ENCODE assay signal across 8 mouse cellular contexts in genomic region chr2:153607870-153608515, GRCm38 (mm10). TPM values are rescaled to one million over a fixed set of nuclear protein-coding genes. Genes with fewer than 3 reads are reported as not detected.
DNase-seq lines count a peak whose midpoint lies in the region; ATAC-seq and TF ChIP-seq lines count a peak whose summit lies in the region.

No protein-coding gene starts in this region.

- H3K9me3 ChIP-seq in hindbrain, embryonic 10.5 days, result no peaks in the 10 kb centered on the region
- H3K9me3 ChIP-seq in hindbrain, embryonic 11.5 days (ENCODE audit: control insufficient read depth, low read length), result no peaks in the 10 kb centered on the region
- H3K9me3 ChIP-seq in MEL (replicated peaks; ENCODE audit: insufficient read depth, low read length), result no peaks in the 10 kb centered on the region

- WGBS in hindbrain, embryonic 10.5 days, result 88% methylated on average over 13 of the region's 13 CpGs
- WGBS in hindbrain, embryonic 11.5 days, result 87% methylated on average over 13 of the region's 13 CpGs

- no peak overlapping the region for H3K9ac ChIP-seq in hindbrain, embryonic 11.5 days (ENCODE audit: low read depth, low read length)
- peak overlapping the region; percentile 64 for H3K9ac ChIP-seq in MEL (ENCODE audit: control insufficient read depth, low read depth, low read length, poor library complexity, severe bottlenecking)

- H3K79me2 ChIP-seq in MEL (ENCODE audit: control insufficient read depth, insufficient read depth, low read length, poor library complexity), result no peaks in the 10 kb centered on the region

- H3K27me3 ChIP-seq in hindbrain, embryonic 10.5 days (ENCODE audit: insufficient read depth, poor library complexity, severe bottlenecking), result no peaks in the 10 kb centered on the region
- no peaks in the 10 kb centered on the region for H3K27me3 ChIP-seq in hindbrain, embryonic 11.5 days (ENCODE audit: control insufficient read depth, insufficient read depth, low read length)
- no peaks in the 10 kb centered on the region for H3K27me3 ChIP-seq in MEL (ENCODE audit: control insufficient read depth in 1 of 2, insufficient read depth in 2 of 2, low read length in 2 of 2)

- peak; percentile 88 to 93 for TF ChIP-seq EP300 in MEL (IDR thresholded peaks at IDR 0.05; ENCODE audit: low read depth in 1 of 2, low read length in 2 of 2)

- no peak overlapping the region for H3K4me3 ChIP-seq in hindbrain, embryonic 10.5 days
- no peak overlapping the region for H3K4me3 ChIP-seq in hindbrain, embryonic 11.5 days (ENCODE audit: low read depth, low read length)
- H3K4me3 ChIP-seq in MEL (ENCODE audit: control insufficient read depth in 1 of 2, insufficient read depth in 1 of 2, low read depth in 2 of 2, low read length in 2 of 2), result peak overlapping the region; percentile 21 to 33; a peak in 3 of 4 replicates

- intact Hi-C loops in heart, postnatal 14 days (cut with DNase I), result no loop called here

- H3K36me3 ChIP-seq in hindbrain, embryonic 10.5 days, result no peaks in the 10 kb centered on the region
- no peaks in the 10 kb centered on the region for H3K36me3 ChIP-seq in hindbrain, embryonic 11.5 days (ENCODE audit: control insufficient read depth, insufficient read depth, low read length)
- peaks cover 0 to 29% of the 10 kb centered on the region in 2 experiments; a peak in 2 of 4 replicates for H3K36me3 ChIP-seq in MEL (ENCODE audit: control insufficient read depth in 1 of 2, insufficient read depth in 2 of 2, low read length in 2 of 2)

- TF ChIP-seq RAD21 in MEL (IDR thresholded peaks at IDR 0.05; ENCODE audit: low read depth, low read length), result no peak

- peak in 1 of 2 experiments; percentile 48; a peak in 1 of 4 replicates for TF ChIP-seq POLR2A in MEL (IDR thresholded peaks at IDR 0.05; ENCODE audit: control insufficient read depth in 1 of 2, insufficient read depth in 1 of 2, low read depth in 1 of 2, low read length in 2 of 2, poor library complexity in 1 of 2)

- no peak for DNase-seq in hindbrain, embryonic 10.5 days (ENCODE audit: low spot score)
- no peak for DNase-seq in hindbrain, embryonic 11.5 days (ENCODE audit: low spot score)
- DNase-seq in MEL (ENCODE audit: low read depth, low spot score), result peak; percentile 91
- DNase-seq in cerebellum, postnatal 14 days, result peak; percentile 94 to 96
- DNase-seq in heart, postnatal 14 days, result peak; percentile 51 to 56
- DNase-seq in yolk sac, embryonic 10.5 days (ENCODE audit: low spot score), result no peak

- TF ChIP-seq CTCF in MEL (IDR thresholded peaks at IDR 0.05 in 2 of 3, conservative IDR thresholded peaks at IDR 0.05 in 1 of 3; ENCODE audit: control insufficient read depth in 1 of 3, insufficient read depth in 1 of 3, low read depth in 2 of 3, low read length in 3 of 3, poor library complexity in 1 of 3, severe bottlenecking in 1 of 3), result no peak

- H3K27ac ChIP-seq in hindbrain, embryonic 10.5 days, result peak overlapping the region; percentile 45; the same call in 1 of the 2 replicates
- H3K27ac ChIP-seq in hindbrain, embryonic 11.5 days (ENCODE audit: low read depth, low read length), result no peak overlapping the region
- peak overlapping the region; percentile 91 for H3K27ac ChIP-seq in MEL (ENCODE audit: control insufficient read depth, low read depth, low read length)

- H3K4me2 ChIP-seq in hindbrain, embryonic 11.5 days (replicated peaks; ENCODE audit: low read depth, low read length), result no peak overlapping the region

- ATAC-seq in hindbrain, embryonic 11.5 days (ENCODE audit: low FRiP score), result no peak
- ATAC-seq in megakaryocyte, adult 5-6 weeks (ENCODE audit: poor library complexity, severe bottlenecking), result peak; percentile 76
- no peak for ATAC-seq in inflammation-experienced regulatory T-cells, adult 6 months

- H3K4me1 ChIP-seq in hindbrain, embryonic 10.5 days (replicated peaks), result peaks cover 43% of the 10 kb centered on the region
- 0 out of 2 replicates have a peak, but pooled peaks cover 4% of the 10 kb centered on the region for H3K4me1 ChIP-seq in hindbrain, embryonic 11.5 days (replicated peaks; ENCODE audit: control insufficient read depth, insufficient read depth, low read length)
- H3K4me1 ChIP-seq in MEL (ENCODE audit: control insufficient read depth in 1 of 2, insufficient read depth in 2 of 2, low read length in 2 of 2), result peaks cover 19 to 40% of the 10 kb centered on the region in 2 experiments

TF ChIP-seq in MEL, 35 proteins besides CTCF, POLR2A, EP300 and RAD21:
- TF ChIP-seq MAX (IDR thresholded peaks at IDR 0.05; ENCODE audit: low read length), result peak; percentile 72; the same call in 1 of the 2 replicates
- TF ChIP-seq ZMIZ1 (IDR thresholded peaks at IDR 0.05; ENCODE audit: low read depth, low read length), result no peak
- peak; percentile 82 for TF ChIP-seq MYC (IDR thresholded peaks at IDR 0.05; ENCODE audit: low read depth, low read length)
- no peak for TF ChIP-seq ZKSCAN1 (IDR thresholded peaks at IDR 0.05; ENCODE audit: low read depth, low read length)
- peak; percentile 30; the same call in 1 of the 2 replicates for TF ChIP-seq SIN3A (IDR thresholded peaks at IDR 0.05; ENCODE audit: low read length)
- TF ChIP-seq TCF12 (IDR thresholded peaks at IDR 0.05; ENCODE audit: low read depth, low read length), result peak; percentile 94
- no peak for TF ChIP-seq UBTF (IDR thresholded peaks at IDR 0.05; ENCODE audit: borderline replicate concordance, insufficient read depth, low read depth, low read length)
- peak; percentile 8; the same call in 1 of the 2 replicates for TF ChIP-seq ELF1 (IDR thresholded peaks at IDR 0.05; ENCODE audit: low read depth, low read length)
- no peak for TF ChIP-seq POLR2AphosphoS2 (IDR thresholded peaks at IDR 0.05; ENCODE audit: low read length)
- TF ChIP-seq TAL1 (IDR thresholded peaks at IDR 0.05; ENCODE audit: low read length), result peak; percentile 91
- peak; percentile 81 for TF ChIP-seq GATA1 (IDR thresholded peaks at IDR 0.05; ENCODE audit: low read depth, low read length)
- no peak; the same call in 1 of the 2 replicates for TF ChIP-seq HCFC1 (IDR thresholded peaks at IDR 0.05; ENCODE audit: low read depth, low read length)
- no peak for TF ChIP-seq CHD2 (IDR thresholded peaks at IDR 0.05; ENCODE audit: low read length)
- no peak for TF ChIP-seq MEF2A (IDR thresholded peaks at IDR 0.05; ENCODE audit: extremely low read depth, insufficient replicate concordance, low read depth, low read length, poor library complexity, severe bottlenecking)
- peak; percentile 58; the same call in 1 of the 2 replicates for TF ChIP-seq MXI1 (IDR thresholded peaks at IDR 0.05; ENCODE audit: low read depth, low read length)
- no peak for TF ChIP-seq MAZ (IDR thresholded peaks at IDR 0.05; ENCODE audit: low read depth, low read length)
- TF ChIP-seq RCOR1 (IDR thresholded peaks at IDR 0.05; ENCODE audit: low read depth, low read length), result peak; percentile 58
- no peak for TF ChIP-seq BHLHE40 (IDR thresholded peaks at IDR 0.05; ENCODE audit: borderline replicate concordance, low read depth, low read length)
- no peak for TF ChIP-seq SMC3 (IDR thresholded peaks at IDR 0.05; ENCODE audit: low read depth, low read length)
- TF ChIP-seq ZNF384 (IDR thresholded peaks at IDR 0.05; ENCODE audit: low read depth, low read length), result no peak
- no peak for TF ChIP-seq MAFK (IDR thresholded peaks at IDR 0.05; ENCODE audit: borderline replicate concordance, low read depth, low read length)
- TF ChIP-seq USF1 (IDR thresholded peaks at IDR 0.05; ENCODE audit: low read depth, low read length), result no peak
- peak; percentile 83 for TF ChIP-seq ETS1 (IDR thresholded peaks at IDR 0.05; ENCODE audit: low read depth, low read length)
- no peak for TF ChIP-seq TBP (IDR thresholded peaks at IDR 0.05; ENCODE audit: low read depth, low read length)
TF ChIP-seq in MEL: peak in this region for 10.

RNA-seq across cellular contexts. Expression of gene Commd7, which starts 24.6 kb away (rescaled TPM):
- 71.9 and 75.6 TPM in 2 replicates for polyA plus RNA-seq in hindbrain, embryonic 10.5 days (2016; fragmentation: Nextera tagmentation; extraction: Ambion mirVana)
- 60.0 and 65.6 TPM in 2 replicates for polyA plus RNA-seq in hindbrain, embryonic 11.5 days (2014; fragmentation: Nextera tagmentation; extraction: Ambion mirVana)
- total RNA-seq in MEL (2012; rRNA removed), result 25.3 and 25.5 TPM in 2 replicates
- polyA plus RNA-seq in MEL (2012; ENCODE audit: insufficient read depth in 1 of 2, insufficient read length in 2 of 2, low read depth in 1 of 2, low replicate concordance in 2 of 2, missing spikeins in 1 of 2), result 10 to 100 TPM in 1 of 2 experiments, not detected in 1; 36.1 TPM
- total RNA-seq in heart, postnatal 14 days (2021), result 10 to 100 TPM; 15.6 to 15.7 TPM
- total RNA-seq in megakaryocyte, adult 5-6 weeks (2015), result 41.6 and 47.2 TPM in 2 replicates
- total RNA-seq in megakaryocyte, adult 5-6 weeks (2017), result 30.3 and 34.1 TPM in 2 replicates
- polyA plus RNA-seq in inflammation-experienced regulatory T-cells, adult 6 months (2017; shearing (Covaris generic)), result 100 to 1,000 TPM; 102 to 138 (median 121) TPM

RNA-seq across cellular contexts. Expression of gene Dnmt3b, which starts 41.3 kb away (rescaled TPM):
- polyA plus RNA-seq in hindbrain, embryonic 10.5 days (2016; fragmentation: Nextera tagmentation; extraction: Ambion mirVana), result 15.9 and 24.4 TPM in 2 replicates
- polyA plus RNA-seq in hindbrain, embryonic 11.5 days (2014; fragmentation: Nextera tagmentation; extraction: Ambion mirVana), result 9.9 and 10.3 TPM in 2 replicates
- total RNA-seq in MEL (2012; rRNA removed), result 10.1 and 11.6 TPM in 2 replicates
- 10 to 100 TPM in 1 of 2 experiments, not detected in 1; 17.5 TPM for polyA plus RNA-seq in MEL (2012; ENCODE audit: insufficient read depth in 1 of 2, insufficient read length in 2 of 2, low read depth in 1 of 2, low replicate concordance in 2 of 2, missing spikeins in 1 of 2)
- total RNA-seq in heart, postnatal 14 days (2021), result 1 to 10 TPM; 1.9 to 2.1 TPM
- 1.3 and 2.5 TPM in 2 replicates for total RNA-seq in megakaryocyte, adult 5-6 weeks (2015)
- 2.8 and 3.6 TPM in 2 replicates for total RNA-seq in megakaryocyte, adult 5-6 weeks (2017)
- 1 to 10 TPM; 1.5 to 4.8 (median 3.7) TPM for polyA plus RNA-seq in inflammation-experienced regulatory T-cells, adult 6 months (2017; shearing (Covaris generic))

Comparison
In these comparisons a context has a peak if more than half of its experiments do, and no peak if none do; other contexts are left out.
1. DNase-seq: peak in MEL (single experiment), cerebellum, postnatal 14 days (2 of 2) and heart, postnatal 14 days (2 of 2); none in hindbrain, embryonic 10.5 days (single experiment), hindbrain, embryonic 11.5 days (single experiment) and yolk sac, embryonic 10.5 days (single experiment).
2. H3K4me3 ChIP-seq: peak in MEL (2 of 2); none in hindbrain, embryonic 10.5 days (single experiment) and hindbrain, embryonic 11.5 days (single experiment).